Mouse (Mus musculus) c-Kit-negative CD71-positive TER-119-positive erythroid progenitor cells, embryonic 14.5 days (primary cell): ENCODE results near the gene Gm11627.
"Not testable (repeated sequence)": the region's sequence is repeated elsewhere in the genome, so short reads cannot be mapped to it uniquely, and the experiment has no call there.

Experiments used
- DNase-seq: peaks from one replicate; pipeline ENCODE4 v3.0.0-alpha.2; 2013; ENCODE audit warnings: low read depth, low spot score

Gm11627 gene

DNA sequence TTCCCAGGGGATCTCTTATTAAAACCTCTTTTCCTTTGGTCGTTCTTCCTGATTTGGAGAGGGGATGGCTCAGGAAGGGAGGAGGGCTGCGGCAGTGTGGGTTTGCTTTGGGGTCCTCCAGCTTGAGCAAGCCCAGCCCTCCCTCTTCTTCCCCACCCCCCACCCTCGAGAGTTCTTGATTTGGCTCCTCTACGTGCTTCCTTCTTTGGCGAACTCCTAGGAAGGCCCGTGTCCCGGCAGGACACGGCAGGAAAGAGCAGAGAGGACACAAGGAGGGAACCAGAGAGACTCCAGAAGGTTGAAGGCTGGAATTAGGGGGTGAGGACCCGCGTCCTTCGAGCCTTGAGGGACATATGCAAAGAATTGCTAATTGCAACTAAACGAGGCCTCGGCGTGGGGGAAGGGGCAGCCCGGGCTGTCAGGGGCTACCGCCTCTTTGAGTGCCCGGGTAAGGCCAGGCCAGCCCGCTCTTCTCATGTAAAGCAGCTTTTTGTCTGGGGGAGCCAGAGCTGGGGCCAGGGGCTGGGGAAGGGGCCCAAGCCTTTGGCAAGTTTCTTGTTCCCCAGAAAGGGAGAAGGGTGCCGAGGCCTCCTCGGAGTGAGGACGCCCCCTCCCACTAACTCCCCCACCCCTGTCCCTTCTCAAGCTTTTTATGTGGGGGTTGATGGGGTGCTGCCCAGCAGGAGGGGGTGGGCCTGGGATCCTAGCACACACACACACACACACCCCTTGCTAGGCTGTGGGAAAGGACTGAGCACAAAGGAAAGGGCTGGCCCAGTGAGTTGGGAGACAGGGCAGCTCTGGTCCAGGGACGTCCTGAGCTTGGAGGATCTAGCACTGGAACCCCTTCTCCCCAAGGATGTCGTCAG is at the start of gene Gm11627:
Gm11627 (minus strand) TSS at position 297 of the 869 bp plus-strand sequence.
- no peak for DNase-seq

DNA sequence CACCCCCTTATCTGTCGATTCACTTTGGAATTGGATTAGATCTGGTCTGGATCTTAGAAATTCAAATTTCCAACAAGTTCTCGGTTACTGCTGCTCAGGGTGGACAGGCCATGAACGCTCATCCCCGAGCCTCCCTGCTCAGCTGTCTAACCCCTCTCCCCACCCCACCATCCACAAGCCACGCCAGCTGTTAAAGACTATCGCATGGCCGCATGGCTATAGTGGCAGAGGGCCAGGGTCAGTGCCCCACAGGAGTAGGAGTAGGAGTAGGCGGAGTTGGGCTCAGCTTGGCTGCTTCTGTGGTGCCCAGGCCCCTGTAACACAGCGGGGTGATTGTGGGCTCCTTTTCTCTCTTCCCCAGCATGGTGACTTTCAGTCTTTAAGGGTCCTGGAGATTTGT is 49.3 kb upstream of the Gm11627 start:
- no peak for DNase-seq

- no peak for DNase-seq
These were observed 48.1 kb upstream of the Gm11627 start for GRCm38 (mm10) chr11:102627171-102627931.

GRCm38 (mm10) chr11:102624888-102625407 is 45.7 kb upstream of the Gm11627 start:
- no peak for DNase-seq

DNA sequence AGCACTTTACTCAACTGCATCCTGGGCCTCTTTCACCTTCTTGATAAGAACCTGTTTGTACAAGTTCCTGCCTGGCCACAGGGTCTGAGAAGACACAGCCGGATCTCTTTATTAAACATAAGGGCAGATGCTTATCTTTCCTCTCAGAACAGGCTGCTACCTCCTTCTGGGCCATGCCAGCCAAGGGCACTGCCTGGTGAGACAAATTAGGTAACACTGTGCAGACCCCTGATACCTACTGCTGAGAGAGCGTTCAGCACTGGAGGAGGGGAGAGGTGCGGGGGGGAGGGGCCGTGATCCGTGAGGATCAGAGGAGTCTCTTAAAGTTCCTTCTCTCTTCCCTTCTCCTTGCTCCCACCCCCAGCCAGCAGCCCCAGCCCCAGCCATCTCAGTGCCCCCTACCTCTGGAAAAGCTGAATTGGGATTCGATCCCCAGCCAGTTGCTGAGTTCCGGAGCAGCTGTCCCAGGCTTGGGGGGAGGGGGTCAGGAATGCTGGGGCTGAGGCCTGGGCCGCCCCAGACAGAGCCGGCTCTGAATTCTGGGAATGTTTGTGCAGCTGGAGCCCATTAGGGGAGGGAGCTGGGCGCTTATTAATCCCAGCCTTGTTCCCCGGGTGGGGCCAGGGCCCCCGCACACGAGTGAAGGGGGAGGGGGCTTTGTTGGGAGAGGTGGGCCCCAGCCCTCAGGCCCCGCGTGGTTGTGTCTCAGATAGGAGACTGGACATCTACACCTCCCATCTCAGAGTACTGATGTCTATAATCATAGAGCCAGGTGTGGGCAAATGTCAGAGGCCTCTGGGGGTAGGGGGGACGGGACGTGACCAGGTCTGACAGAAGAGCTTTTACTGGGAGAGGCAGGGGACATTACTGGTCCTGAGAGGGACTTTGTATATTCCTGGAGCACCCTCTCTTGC is 44.9 kb upstream of the Gm11627 start:
- DNase-seq: no peak

DNA sequence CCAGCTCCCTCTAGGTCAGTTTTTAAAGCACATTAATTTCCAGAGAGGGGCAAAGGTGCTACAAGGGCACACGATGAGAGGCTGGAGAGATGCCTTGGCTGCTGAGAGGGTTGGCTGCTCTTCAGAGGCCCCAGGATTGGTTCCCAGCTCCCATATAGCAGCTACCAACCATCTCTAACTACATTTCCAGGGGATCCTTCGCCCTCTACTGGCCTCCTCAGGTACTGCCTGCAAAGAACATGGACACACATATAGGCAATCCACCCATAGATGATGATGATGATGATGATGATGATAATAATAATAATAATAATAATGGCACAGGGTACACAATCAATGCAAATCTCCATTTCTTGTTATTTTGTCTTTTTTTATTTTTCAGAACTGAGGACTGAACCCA is 40.2 kb upstream of the Gm11627 start:
- DNase-seq: no peak

GRCm38 (mm10) chr11:102611317-102611705 is 32.0 kb upstream of the Gm11627 start:
- DNase-seq: no peak

GRCm38 (mm10) chr11:102610675-102611316 is 31.5 kb upstream of the Gm11627 start:
- DNase-seq: no peak

- DNase-seq: no peak
These were observed 31.0 kb upstream of the Gm11627 start for GRCm38 (mm10) chr11:102610260-102610659.

DNA sequence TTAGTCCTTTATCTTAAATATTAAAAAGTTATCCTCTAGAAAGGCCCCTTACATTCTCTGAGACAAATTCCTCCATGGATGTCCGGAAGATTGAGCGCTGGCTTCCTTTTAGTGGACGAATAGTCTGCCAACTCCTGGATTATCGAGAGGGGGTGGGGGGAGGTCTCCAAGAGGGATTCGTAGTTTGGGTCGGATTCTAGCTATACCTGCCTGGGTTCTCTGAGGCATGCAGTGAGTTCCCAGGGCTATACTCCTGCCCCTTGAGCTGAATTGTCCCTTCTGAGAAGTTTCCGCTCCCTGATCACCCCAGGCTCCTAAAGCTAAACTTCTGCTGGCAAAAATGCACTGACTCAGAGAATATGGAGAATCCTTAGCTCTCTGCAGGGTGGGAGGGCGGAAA is 30.2 kb upstream of the Gm11627 start:
- DNase-seq: no peak

DNA sequence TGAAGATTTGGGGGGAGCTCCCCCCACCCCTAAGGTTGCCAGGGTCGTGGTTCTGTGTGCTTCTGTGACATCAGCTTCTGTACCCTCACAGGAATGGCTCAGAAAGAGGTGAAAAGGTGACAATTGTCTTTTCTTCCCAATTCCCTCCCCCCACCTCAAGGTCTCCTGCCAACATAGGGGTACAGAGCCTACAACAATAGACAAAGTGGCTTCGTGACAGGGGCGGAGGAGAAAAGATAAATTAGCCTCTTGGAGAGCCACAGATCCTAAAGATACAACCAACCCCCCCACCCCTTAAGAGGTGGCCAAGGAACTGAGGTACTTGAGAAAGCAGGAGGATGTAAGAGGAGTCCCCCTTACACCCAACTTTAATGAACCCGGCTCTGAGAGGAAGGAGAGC is 29.4 kb upstream of the Gm11627 start:
- no peak for DNase-seq

- DNase-seq: no peak
These were observed 28.7 kb upstream of the Gm11627 start for GRCm38 (mm10) chr11:102607686-102608548.

GRCm38 (mm10) chr11:102607201-102607600 is 27.9 kb upstream of the Gm11627 start:
- not testable (repeated sequence) for DNase-seq

DNA sequence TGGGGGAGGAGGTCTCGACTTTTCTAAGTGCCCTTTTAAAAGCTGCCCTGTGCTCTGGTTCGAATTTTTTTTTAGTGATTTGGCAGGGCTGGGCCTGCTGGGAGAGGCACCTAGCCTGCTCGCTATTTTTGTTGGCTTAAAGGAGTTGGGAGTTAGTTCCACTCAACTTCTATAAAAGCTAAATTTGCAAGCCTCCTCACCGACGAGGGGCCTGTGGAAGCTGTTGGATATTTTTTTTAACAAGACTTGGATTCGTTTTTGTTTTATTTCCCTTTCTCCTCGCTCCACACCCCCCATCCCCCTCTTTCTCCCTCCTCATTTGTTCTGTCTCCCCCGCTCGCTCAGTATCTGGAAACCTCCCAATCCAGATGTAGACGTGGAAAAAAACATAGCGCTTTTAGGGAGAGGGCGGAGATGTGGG is 27.5 kb upstream of the Gm11627 start:
- no peak for DNase-seq

DNA sequence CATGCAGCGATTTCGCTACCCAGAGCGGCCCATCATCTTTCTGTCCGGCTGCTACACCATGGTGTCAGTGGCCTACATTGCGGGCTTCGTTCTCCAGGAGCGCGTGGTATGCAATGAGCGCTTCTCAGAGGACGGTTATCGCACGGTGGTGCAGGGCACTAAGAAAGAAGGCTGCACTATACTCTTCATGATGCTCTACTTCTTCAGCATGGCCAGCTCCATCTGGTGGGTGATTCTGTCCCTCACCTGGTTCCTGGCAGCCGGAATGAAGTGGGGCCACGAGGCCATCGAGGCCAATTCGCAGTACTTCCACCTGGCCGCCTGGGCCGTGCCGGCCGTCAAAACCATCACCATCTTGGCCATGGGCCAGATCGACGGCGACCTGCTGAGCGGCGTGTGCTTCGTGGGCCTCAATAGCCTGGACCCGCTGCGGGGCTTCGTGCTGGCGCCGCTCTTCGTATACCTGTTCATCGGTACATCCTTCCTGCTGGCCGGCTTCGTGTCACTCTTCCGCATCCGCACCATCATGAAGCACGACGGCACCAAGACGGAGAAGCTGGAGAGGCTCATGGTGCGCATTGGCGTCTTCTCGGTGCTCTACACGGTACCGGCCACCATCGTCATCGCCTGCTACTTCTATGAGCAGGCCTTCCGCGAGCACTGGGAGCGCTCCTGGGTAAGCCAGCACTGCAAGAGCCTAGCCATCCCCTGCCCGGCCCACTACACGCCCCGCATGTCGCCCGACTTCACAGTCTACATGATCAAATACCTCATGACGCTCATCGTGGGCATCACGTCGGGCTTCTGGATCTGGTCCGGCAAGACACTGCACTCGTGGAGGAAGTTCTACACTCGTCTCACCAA is 26.5 kb upstream of the Gm11627 start:
- DNase-seq: no peak

GRCm38 (mm10) chr11:102604777-102605552 is 25.7 kb upstream of the Gm11627 start:
- DNase-seq: no peak

- no peak for DNase-seq
These were observed 24.8 kb upstream of the Gm11627 start, which contains the start of gene Fzd2 for GRCm38 (mm10) chr11:102604010-102604584. Gene Fzd2, plus strand, starts transcription at chr11:102604396.

GRCm38 (mm10) chr11:102603496-102603850 is 24.2 kb upstream of the Gm11627 start:
- DNase-seq: no peak
